Mouse (Mus musculus): ENCODE measurements around the gene Ddx4.

The Ddx4 gene

DNA sequence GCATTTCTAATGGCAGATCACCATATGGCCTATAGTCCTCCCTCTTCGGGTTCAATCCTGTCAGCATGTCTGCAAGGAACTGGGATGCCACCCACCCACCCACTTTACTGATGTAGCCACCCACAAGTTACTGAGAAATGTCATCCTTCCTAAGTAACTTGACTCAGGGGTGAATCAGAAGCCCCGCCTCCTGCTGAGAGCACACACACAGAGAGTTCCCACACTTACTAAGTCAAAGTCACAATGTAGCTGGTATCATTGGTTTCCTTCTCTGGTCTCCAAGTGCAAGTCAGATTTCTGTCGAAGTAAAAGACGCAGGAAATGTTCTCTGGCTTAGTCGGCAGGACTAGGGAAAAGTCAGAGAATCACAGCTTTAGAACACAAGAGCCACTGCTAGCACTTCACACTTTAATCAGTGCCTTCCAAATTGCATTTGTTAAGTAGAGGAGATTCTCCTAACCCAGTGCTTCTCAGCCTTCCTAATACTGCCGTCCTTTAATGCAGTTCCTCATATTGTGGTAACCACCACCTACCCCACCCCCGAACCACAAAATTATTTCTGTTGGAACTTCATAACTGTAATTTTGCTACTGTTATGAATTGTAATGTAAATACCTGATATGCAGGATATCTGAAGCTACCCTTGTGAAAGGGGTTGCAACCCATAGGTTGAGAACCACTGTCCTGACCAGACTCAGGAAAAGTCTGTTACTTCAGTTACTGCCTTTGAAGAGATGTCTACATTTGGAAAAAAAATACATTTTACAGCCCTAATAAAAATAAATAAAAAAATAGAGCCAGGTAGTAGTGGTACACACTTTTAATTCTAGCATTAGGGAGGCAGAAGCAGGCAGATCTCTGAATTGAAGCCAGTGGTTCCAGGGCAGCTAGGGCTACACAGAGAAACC, 100.4 kb downstream of the Ddx4 start:
- DNase-seq, result no peak

Data from cerebellum, adult 9-10 months (tissue).